Mouse (Mus musculus): ENCODE results near the gene Ddx24. TPM values are rescaled to one million over a fixed set of nuclear protein-coding genes. Genes with fewer than 3 reads are reported as not detected.

Ddx24 gene
- total and polyA plus RNA-seq, 3 experiments, result 76.2 to 125 (median 83.0) TPM

DNA sequence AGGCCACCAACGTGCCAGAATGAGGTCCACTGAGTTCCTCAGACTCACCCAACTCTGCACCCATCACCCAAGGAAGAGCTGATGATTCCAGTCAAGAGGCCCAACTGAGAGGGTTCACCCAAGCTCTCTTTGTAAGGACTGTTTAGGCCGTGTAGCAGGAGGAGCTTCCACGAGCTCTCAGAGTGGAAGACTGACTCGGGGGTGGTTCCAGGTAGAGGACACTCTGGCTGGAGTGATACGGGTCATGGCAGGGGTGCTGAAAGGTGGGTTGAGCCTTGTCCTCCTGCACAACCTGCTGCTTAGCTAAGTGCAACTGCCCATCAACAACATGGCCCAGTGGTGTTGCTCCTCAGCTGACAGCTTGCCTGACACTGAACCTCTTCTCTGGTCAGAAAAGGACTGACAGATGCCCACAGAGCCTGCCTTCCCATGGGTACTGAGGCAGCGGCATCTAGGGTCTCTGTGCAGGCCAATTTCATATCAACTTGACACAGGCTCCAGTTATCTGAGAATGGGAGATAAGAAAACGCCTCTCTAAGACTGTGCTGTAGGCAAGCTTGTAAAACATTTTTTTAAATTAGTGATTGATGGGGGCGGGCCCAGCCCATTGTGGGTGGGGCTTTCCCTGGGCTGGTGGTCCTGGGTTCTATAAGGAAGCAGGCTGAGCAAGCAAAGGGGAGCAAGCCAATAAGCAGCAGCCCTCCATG lies 51.9 kb downstream of the Ddx24 start:
- in situ Hi-C loops (cut with MboI; ENCODE audit: low pct_ligation_motif_present, low pct_unique_long_range_greater_than_20kb, low sequenced_read_pairs), result no loop called here
- H3K4me1 ChIP-seq (ENCODE audit: control insufficient read depth in 1 of 2, insufficient read depth in 2 of 2), result no peaks in the 10 kb centered on the region

DNA sequence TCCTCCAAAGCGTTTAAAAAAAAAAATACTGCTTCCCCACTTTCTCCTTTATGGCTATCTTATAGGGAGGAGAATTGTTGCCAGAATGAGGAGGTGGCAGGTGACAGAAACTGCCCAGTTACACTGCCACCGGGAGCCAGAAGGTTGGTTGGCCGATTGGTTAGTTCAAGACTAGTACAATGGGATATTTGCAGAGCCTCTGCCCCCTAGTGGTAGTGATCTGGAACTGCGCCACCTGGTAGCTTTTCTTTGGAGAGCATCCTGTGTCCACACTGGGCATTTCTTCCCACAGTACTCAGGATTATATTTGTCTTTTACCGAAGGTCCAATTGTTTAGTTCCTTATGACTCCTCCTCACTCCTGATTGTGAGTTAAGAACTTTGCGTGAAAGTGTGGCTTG lies 53.9 kb downstream of the Ddx24 start:
- in situ Hi-C loops (cut with MboI; ENCODE audit: low pct_ligation_motif_present, low pct_unique_long_range_greater_than_20kb, low sequenced_read_pairs), result no loop called here
- no peak overlapping the region for H3K9ac ChIP-seq (ENCODE audit: insufficient read depth, low read depth)
- no peak overlapping the region for H3K4me2 ChIP-seq (ENCODE audit: insufficient read depth, low read depth, poor library complexity, severe bottlenecking)
- H3K9me3 ChIP-seq (replicated peaks; ENCODE audit: low read length), result no peaks in the 10 kb centered on the region
- dilution Hi-C loops (cut with MboI; ENCODE audit: extremely low pct_ligation_motif_present, extremely low pct_unique_long_range_greater_than_20kb, low sequenced_read_pairs), result no loop called here
- no peak overlapping the region for H3K27ac ChIP-seq (ENCODE audit: insufficient read depth, low read depth)
- H3K4me1 ChIP-seq (ENCODE audit: control insufficient read depth in 1 of 2, insufficient read depth in 2 of 2), result no peaks in the 10 kb centered on the region
- TF ChIP-seq IRF4 (IDR thresholded peaks at IDR 0.05; ENCODE audit: low read depth, low read length) (peak; percentile 36; the same call in 1 of the 2 replicates), NRF1 (IDR thresholded peaks at IDR 0.05; ENCODE audit: low read depth, low read length) (peak; percentile 14; the same call in 1 of the 2 replicates), GABPA (IDR thresholded peaks at IDR 0.05; ENCODE audit: insufficient replicate concordance, low read depth, low read length) (no peak), POLR2AphosphoS2 (IDR thresholded peaks at IDR 0.05; ENCODE audit: low read depth, low read length) (no peak), SMC3 (IDR thresholded peaks at IDR 0.05; ENCODE audit: low read depth, low read length) (peak; percentile 61), NELFE (IDR thresholded peaks at IDR 0.05; ENCODE audit: low read depth, low read length) (0 out of 2 replicates have a peak, but pooled peaks have one; percentile 16), MEF2A (IDR thresholded peaks at IDR 0.05; ENCODE audit: borderline replicate concordance, low read depth, low read length) (peak; percentile 16; the same call in 1 of the 2 replicates), CTCF (conservative IDR thresholded peaks at IDR 0.05 in 1 of 2, IDR thresholded peaks at IDR 0.05 in 1 of 2; ENCODE audit: low read depth in 2 of 2, low read length in 2 of 2) (peak; percentile 83 to 96), RAD21 (IDR thresholded peaks at IDR 0.05; ENCODE audit: low read depth, low read length) (peak; percentile 58)
- no peaks in the 10 kb centered on the region for H3K79me2 ChIP-seq (replicated peaks; ENCODE audit: control insufficient read depth, extremely low read depth, insufficient read depth, poor library complexity, severe bottlenecking)
- DNase-seq (ENCODE audit: extremely low read depth), result peak; percentile 64
- peaks cover 45% of the 10 kb centered on the region for H3K27me3 ChIP-seq (replicated peaks)
- no peak overlapping the region for H3K4me3 ChIP-seq (replicated peaks in 1 of 3; ENCODE audit: low read depth in 2 of 3, low read length in 2 of 3, poor library complexity in 1 of 3)
- H3K36me3 ChIP-seq (replicated peaks in 1 of 2; ENCODE audit: control insufficient read depth in 1 of 2, insufficient read depth in 1 of 2, low read length in 1 of 2), result no peaks in the 10 kb centered on the region

More for the DNA sequence above, 51.9 kb downstream of the Ddx24 start:
- no peak overlapping the region for H3K4me2 ChIP-seq (ENCODE audit: insufficient read depth, low read depth, poor library complexity, severe bottlenecking)
- no peak for TF ChIP-seq SMC3 (IDR thresholded peaks at IDR 0.05; ENCODE audit: low read depth, low read length)
- no peak for TF ChIP-seq ZKSCAN1 (IDR thresholded peaks at IDR 0.05; ENCODE audit: borderline replicate concordance, low read depth, low read length)
- TF ChIP-seq NELFE (IDR thresholded peaks at IDR 0.05; ENCODE audit: low read depth, low read length), result no peak
- no peak for TF ChIP-seq PAX5 (IDR thresholded peaks at IDR 0.05; ENCODE audit: low read length)
- no peak for TF ChIP-seq EP300 (IDR thresholded peaks at IDR 0.05; ENCODE audit: low read length)
- no peak for DNase-seq (ENCODE audit: extremely low read depth)
- H3K79me2 ChIP-seq (replicated peaks; ENCODE audit: control insufficient read depth, extremely low read depth, insufficient read depth, poor library complexity, severe bottlenecking), result no peaks in the 10 kb centered on the region
- H3K9me3 ChIP-seq (replicated peaks; ENCODE audit: low read length), result no peaks in the 10 kb centered on the region
- H3K4me3 ChIP-seq (replicated peaks in 1 of 3; ENCODE audit: low read depth in 2 of 3, low read length in 2 of 3, poor library complexity in 1 of 3), result no peak overlapping the region
- no peaks in the 10 kb centered on the region for H3K36me3 ChIP-seq (replicated peaks in 1 of 2; ENCODE audit: control insufficient read depth in 1 of 2, insufficient read depth in 1 of 2, low read length in 1 of 2)
- dilution Hi-C loops (cut with MboI; ENCODE audit: extremely low pct_ligation_motif_present, extremely low pct_unique_long_range_greater_than_20kb, low sequenced_read_pairs), result no loop called here
- H3K27ac ChIP-seq (ENCODE audit: insufficient read depth, low read depth), result no peak overlapping the region
- H3K9ac ChIP-seq (ENCODE audit: insufficient read depth, low read depth), result no peak overlapping the region
- H3K27me3 ChIP-seq (replicated peaks), result peaks cover 36% of the 10 kb centered on the region

DNA sequence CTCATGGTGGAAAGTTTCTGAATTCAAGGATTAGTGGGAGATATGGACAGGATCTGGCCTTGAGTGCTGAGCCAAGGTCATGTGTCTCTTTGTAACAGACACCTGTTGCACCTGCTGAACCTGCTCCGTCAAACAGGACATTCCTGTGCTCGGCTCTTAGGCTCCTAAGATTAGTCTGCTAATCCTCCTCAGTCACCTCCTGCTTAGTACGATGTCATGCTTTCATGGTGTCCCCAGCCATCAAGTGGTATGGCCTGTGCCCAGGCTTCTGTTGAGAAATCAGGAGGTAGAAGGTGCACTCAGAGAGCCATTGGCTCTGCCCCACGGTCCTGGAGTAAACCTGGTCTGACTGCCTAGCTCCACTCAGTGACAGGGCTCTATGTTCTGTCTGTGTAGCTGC lies 54.8 kb downstream of the Ddx24 start:
- H3K27me3 ChIP-seq (replicated peaks), result peaks cover 39% of the 10 kb centered on the region

More for the DNA sequence above, 54.8 kb downstream of the Ddx24 start:
- in situ Hi-C loops (cut with MboI; ENCODE audit: low pct_ligation_motif_present, low pct_unique_long_range_greater_than_20kb, low sequenced_read_pairs) (no loop called here), dilution Hi-C loops (cut with MboI; ENCODE audit: extremely low pct_ligation_motif_present, extremely low pct_unique_long_range_greater_than_20kb, low sequenced_read_pairs) (no loop called here)
- H3K79me2 ChIP-seq (replicated peaks; ENCODE audit: control insufficient read depth, extremely low read depth, insufficient read depth, poor library complexity, severe bottlenecking), result no peaks in the 10 kb centered on the region
- no peak for TF ChIP-seq ZNF384 (IDR thresholded peaks at IDR 0.05; ENCODE audit: low read depth, low read length)
- no peak for TF ChIP-seq RAD21 (IDR thresholded peaks at IDR 0.05; ENCODE audit: low read depth, low read length)
- TF ChIP-seq SMC3 (IDR thresholded peaks at IDR 0.05; ENCODE audit: low read depth, low read length), result no peak
- TF ChIP-seq RCOR1 (conservative IDR thresholded peaks at IDR 0.05; ENCODE audit: low read depth, low read length), result no peak
- TF ChIP-seq POLR2AphosphoS2 (IDR thresholded peaks at IDR 0.05; ENCODE audit: low read depth, low read length), result no peak
- TF ChIP-seq JUN (IDR thresholded peaks at IDR 0.05; ENCODE audit: insufficient read depth, low read depth, low read length), result no peak
- no peak for TF ChIP-seq MXI1 (IDR thresholded peaks at IDR 0.05; ENCODE audit: low read depth, low read length)
- no peak for TF ChIP-seq CHD2 (IDR thresholded peaks at IDR 0.05; ENCODE audit: low read length)
- TF ChIP-seq BHLHE40 (IDR thresholded peaks at IDR 0.05; ENCODE audit: low read depth, low read length), result no peak
- TF ChIP-seq GABPA (IDR thresholded peaks at IDR 0.05; ENCODE audit: insufficient replicate concordance, low read depth, low read length), result no peak
- TF ChIP-seq UBTF (IDR thresholded peaks at IDR 0.05; ENCODE audit: low read depth, low read length), result no peak
- TF ChIP-seq POLR2A (IDR thresholded peaks at IDR 0.05; ENCODE audit: low read depth, low read length), result no peak
- TF ChIP-seq ZKSCAN1 (IDR thresholded peaks at IDR 0.05; ENCODE audit: borderline replicate concordance, low read depth, low read length), result no peak
- no peak for TF ChIP-seq NRF1 (IDR thresholded peaks at IDR 0.05; ENCODE audit: low read depth, low read length)
- no peak for TF ChIP-seq PAX5 (IDR thresholded peaks at IDR 0.05; ENCODE audit: low read length)
- no peak for TF ChIP-seq CTCF (conservative IDR thresholded peaks at IDR 0.05 in 1 of 2, IDR thresholded peaks at IDR 0.05 in 1 of 2; ENCODE audit: low read depth in 2 of 2, low read length in 2 of 2)
- no peaks in the 10 kb centered on the region for H3K9me3 ChIP-seq (replicated peaks; ENCODE audit: low read length)
- H3K9ac ChIP-seq (ENCODE audit: insufficient read depth, low read depth), result no peak overlapping the region
- no peak overlapping the region for H3K27ac ChIP-seq (ENCODE audit: insufficient read depth, low read depth)
- DNase-seq (ENCODE audit: extremely low read depth), result no peak
- H3K4me1 ChIP-seq (ENCODE audit: control insufficient read depth in 1 of 2, insufficient read depth in 2 of 2), result no peaks in the 10 kb centered on the region
- no peak overlapping the region for H3K4me2 ChIP-seq (ENCODE audit: insufficient read depth, low read depth, poor library complexity, severe bottlenecking)
- H3K36me3 ChIP-seq (replicated peaks in 1 of 2; ENCODE audit: control insufficient read depth in 1 of 2, insufficient read depth in 1 of 2, low read length in 1 of 2), result no peaks in the 10 kb centered on the region
- H3K4me3 ChIP-seq (replicated peaks in 1 of 3; ENCODE audit: low read depth in 2 of 3, low read length in 2 of 3, poor library complexity in 1 of 3), result no peak overlapping the region
